Mouse (Mus musculus): ENCODE data around the gene Zkscan8.
"Not testable (repeated sequence)": the region's sequence is repeated elsewhere in the genome, so short reads cannot be mapped to it uniquely, and the experiment has no call there.

The Zkscan8 gene

DNA sequence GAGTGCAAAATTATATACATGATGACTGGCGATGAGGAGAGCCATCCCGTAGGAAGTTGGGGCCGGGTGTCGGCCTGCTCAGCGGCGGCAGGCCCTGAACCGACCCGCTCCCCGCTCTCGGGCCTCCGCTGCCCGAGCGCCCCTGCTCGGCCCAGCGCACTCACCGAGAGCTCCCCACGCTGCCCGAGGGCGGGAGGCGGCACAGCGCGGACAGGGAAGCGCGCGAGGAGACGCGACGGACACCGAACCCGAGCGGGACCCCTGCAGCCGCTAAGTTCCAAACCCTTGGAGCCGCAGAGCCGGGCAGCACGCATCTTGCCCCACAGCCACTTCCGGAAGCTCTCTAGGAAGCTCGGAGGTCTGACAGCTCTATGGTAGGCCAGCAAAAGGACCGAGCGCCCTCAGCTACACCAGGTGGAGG lies at the start of gene Zkscan8:
Zkscan8 (minus strand) TSS at position 340 of the 421 bp plus-strand sequence.
- peak; percentile 81 for DNase-seq (ENCODE audit: low spot score)

DNA sequence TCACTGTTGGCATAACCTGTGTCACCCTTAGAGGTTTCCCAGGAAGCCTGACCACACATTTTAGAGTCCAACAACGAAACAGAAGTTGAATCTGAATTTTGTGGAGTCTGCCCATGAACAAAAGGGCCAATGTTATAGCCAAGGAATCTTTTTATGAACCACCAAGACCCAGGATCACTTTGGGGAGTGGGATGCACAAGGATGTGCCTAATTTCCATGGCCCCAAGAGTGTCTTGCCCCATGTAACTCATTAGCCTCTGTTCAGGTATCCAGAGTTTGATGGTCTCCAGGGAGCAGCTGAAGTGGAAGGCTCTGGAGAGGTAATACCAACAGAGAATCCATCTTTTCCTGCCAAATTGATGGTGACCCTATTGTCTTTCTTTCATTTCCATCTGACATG lies 28.9 kb upstream of the Zkscan8 start, which contains the start of gene Olfr1535:
Olfr1535 (minus strand) TSS at position 101 of the 400 bp plus-strand sequence.
- DNase-seq (ENCODE audit: low spot score), result no peak

DNA sequence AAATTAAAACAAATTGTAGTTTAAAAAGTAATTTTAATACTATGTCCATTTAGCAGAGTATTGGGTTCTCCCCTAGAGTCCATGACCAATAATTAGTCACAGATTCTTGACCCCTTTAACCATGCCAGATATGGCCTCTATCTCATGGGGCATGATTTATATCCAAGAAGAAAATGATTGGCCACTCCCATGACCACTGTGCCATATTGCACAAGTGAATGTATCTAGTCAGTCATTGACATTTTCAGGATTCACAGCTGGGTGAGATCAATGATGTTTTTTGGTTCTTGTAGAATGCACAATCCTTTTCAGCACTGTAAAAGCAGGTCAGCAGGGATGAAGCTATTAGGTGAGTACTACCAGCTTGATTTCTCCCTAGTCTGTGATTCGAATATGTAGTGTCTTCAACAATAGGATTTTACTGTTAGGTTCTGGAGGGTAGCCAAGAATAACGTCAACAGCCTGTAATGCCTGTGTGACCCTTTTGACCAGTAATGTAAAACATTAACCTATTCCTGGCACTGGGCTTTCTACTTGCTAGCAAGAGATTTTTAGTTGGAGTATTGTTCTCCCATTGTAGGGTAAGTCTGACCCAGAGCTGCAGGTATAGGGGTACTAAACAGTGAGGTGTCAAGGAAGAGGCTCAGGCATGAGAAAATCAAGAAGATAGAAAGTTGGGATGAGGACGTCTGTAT lies 19.6 kb upstream of the Zkscan8 start:
- DNase-seq (ENCODE audit: low spot score), result no peak

DNA sequence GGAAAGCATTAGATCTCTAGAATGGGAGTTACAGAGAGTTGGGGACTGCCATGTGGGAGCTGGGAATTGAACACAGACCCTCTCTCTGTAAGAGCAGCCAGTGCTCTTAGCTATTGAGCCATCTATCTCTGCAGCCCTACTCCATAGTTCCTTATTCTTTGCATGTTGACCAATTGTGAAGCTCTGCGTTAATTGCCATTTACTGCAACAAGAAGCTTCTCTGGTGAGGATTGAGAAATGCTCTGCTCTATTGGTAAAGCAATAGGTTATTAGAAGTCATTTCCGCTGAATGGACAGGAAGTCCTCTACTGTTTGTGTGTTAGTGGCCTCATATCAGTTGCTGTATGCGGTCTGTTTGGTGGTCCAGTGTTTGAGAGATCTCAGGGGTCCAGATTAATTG lies 18.6 kb upstream of the Zkscan8 start:
- DNase-seq (ENCODE audit: low spot score), result no peak

DNA sequence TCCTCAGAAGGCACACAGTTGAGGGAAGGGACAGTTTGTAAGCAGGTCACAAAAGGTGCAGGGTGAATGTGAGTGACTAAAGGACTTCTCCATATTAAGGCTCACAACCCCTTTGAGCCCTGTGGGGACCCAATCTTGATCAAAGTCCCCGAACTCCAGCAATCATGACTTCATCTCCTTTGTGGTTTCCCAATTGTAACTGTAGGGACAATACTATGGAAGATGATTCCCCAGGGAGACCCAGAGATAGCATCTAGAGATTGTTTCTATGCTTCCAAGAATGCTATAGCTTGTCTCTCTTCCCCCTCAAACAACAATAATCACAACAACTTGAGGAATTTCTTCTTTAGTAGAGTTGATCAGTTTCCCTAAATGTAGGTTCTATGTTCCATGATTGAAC lies 11.8 kb upstream of the Zkscan8 start, which contains the start of gene Olfr1366:
Olfr1366 (minus strand) TSS at position 101 of the 400 bp plus-strand sequence.
- DNase-seq (ENCODE audit: low spot score), result no peak

DNA sequence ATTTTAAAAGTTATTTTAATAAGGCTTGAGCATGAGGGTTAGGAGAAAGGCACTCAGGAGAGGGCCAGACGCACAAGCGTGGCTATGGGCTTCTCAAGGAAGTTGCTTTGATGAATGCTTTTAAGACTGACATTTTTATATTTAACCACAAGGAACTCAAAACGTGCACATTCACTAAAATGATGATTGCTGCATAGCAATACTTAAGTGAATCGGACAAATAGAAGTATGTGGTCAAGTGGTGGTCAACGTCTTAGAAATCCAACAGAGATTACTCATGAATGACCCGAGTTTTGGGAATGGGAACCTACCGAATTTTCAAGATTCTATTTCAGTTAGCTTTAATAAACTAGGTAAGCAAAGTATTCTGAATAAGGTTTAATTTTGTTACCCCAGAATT lies 784 bp downstream of the Zkscan8 start:
- DNase-seq (ENCODE audit: low spot score), result peak; percentile 13

DNA sequence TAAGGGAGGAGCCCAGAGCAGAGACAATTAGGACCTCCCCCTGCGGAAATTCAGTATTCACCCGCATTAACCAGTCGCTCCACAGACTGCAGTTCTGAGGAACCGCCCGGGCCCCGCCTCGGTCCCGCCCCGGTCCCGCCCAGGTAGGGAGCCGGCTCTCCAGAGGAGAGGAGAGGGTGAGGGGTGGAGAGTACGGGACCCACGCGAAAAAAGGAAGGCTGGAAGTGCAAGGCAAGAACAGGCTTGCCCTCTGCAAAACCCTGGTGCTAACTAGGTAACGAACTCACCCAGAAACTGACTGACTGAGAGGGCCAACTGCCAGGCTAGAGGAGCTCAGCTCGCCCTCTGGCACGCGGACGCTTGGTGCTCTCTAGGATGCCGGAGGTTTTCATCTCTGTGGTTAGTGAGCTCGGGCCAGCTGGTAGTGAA lies 24.7 kb downstream of the Zkscan8 start:
- peak; percentile 88 for DNase-seq (ENCODE audit: low spot score)

DNA sequence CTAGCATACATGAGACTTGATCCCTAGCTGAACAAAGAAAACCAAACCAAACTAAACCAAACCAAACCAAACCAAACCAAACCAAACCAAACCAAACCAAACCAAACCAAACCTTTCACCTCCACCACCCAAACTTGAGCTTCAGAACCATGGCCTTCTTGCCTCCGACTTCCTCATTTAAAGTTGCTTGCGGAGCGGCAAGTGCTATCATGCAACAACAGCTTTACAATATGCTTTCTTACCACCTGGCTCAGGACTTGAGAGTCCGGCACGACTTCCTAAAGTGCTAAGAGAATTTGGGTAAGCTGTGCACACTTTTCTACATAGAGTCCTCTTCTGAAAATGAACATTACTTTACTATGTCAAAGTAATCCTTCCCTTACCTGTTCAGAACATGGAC lies 28.6 kb downstream of the Zkscan8 start:
- no peak for DNase-seq (ENCODE audit: low spot score)

DNA sequence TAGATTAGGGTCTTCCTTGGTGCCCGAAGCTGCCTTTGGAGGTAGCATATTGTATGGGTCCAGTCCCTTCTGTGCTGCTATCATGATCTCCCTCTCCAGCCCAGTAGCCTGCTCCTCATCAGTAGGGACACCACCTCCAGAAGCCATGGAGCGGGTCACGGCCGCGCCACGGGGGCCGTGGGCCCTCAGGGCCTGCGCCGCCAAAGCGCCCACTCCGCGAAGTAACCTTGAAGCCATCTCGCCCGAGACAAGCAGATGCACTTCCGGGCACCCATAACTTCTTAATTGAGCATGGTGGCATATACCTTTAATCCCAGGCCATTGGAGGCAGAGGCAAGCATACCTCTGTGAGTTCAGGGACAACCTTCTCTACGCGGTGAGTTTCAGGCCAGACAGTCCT lies 29.7 kb downstream of the Zkscan8 start, which contains the start of gene Gm11273:
Gm11273 (minus strand) TSS at position 237 of the 400 bp plus-strand sequence.
- not testable (repeated sequence) for DNase-seq (ENCODE audit: low spot score)

DNA sequence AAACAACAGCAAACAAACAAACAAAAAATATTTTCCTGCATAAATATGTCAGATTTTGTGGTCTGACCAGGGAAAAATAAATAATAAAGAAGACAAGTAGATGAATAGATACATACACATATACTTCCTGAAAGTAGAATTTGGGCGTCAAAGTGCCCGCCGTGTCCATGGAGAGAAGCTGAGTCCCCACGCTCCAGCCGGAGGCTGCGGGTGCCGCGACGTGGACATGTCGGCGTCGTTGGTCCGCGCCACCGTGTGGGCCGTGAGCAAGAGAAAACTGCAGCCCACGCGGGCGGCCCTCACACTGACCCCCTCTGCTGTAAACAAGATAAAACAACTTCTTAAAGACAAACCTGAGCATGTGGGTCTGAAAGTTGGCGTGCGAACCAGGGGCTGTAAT lies 35.8 kb downstream of the Zkscan8 start, which contains the start of gene AK157302:
AK157302 (plus strand) TSS at position 144 of the 400 bp plus-strand sequence.
- DNase-seq (ENCODE audit: low spot score), result no peak

DNA sequence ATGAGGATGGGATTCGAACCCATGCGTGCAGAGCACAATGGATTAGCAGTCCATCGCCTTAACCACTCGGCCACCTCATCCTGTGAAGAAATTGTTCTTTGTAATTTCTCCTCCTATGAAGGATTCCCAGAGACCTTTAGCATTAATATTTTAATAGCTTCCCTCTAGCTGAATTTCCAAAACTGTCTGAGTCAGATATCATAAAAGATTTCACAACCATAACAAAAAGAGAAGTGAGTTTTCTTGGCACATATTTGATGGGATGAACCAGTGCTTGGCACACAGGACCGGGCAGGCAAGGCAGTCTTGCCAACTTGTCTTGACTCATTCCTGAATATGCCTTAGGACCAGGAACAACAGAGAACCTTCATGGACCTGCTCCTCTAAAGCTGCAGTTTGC lies 38.1 kb downstream of the Zkscan8 start:
- DNase-seq (ENCODE audit: low spot score), result no peak

DNA sequence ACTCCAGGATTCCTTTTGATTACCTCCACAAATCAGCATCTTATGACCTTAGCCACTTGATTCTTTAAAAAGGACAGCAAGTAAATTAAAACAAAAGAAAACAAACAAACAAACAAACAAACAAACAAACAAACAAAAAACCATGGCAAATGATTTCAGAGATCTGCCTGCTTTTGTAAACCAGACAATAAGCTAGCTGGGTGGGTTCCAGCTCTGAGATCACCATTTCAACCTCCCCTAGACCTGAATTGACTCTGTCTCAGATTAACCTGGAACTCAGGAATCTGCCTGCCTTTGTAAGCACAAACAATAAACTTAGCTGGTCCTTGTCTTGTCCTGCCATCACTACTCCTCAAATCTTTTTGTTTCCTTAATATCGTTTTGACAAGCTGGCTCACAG lies 44.0 kb downstream of the Zkscan8 start:
- DNase-seq (ENCODE audit: low spot score), result no peak

DNA sequence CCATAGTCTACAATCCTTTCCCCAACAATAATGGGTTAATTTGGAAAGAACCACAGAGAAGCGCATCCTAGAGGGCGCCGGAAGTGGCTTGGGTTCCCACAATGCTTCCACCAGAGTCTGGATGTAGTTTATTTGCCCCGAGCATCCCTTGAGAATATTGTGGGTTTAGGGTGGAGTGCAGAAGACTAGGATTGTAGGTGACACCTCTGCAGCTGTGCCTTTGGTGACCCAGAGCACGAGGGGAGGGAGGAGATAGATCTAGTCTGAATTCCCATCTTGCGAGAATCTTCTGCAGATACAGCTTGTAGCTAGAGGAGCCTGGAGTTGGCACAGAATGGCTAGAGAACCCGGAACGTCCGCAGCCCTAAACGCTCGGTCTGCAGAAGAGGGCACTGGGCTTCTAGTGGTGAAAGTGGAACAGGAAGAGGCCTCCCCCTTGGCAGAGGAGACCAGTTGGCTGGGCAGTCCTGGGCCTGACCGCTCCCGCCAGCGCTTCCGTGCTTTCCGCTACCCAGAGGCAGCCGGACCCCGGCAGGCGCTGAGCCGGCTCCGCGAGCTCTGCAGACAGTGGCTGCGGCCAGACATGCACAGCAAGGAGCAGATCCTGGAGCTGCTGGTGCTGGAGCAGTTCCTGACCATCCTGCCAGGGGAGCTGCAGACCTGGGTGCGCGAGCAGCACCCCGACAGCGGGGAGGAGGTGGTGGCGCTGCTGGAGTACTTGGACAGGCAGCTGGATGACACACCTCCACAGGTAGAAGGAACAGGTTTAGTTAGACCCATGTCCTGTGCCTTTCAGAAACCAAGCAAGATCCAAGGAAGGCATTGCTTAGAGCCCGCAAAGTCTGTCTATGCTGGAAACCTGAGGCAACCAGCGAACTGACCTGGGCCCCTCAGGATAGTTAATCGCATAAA lies 51.9 kb downstream of the Zkscan8 start, which contains the start of the genes Zkscan4 and Gm10065:
Zkscan4 (plus strand) TSS at position 149 of the 912 bp plus-strand sequence.
Gm10065 (minus strand) TSS at position 683 of the 912 bp plus-strand sequence.
- not testable (repeated sequence) for DNase-seq (ENCODE audit: low spot score)

DNA sequence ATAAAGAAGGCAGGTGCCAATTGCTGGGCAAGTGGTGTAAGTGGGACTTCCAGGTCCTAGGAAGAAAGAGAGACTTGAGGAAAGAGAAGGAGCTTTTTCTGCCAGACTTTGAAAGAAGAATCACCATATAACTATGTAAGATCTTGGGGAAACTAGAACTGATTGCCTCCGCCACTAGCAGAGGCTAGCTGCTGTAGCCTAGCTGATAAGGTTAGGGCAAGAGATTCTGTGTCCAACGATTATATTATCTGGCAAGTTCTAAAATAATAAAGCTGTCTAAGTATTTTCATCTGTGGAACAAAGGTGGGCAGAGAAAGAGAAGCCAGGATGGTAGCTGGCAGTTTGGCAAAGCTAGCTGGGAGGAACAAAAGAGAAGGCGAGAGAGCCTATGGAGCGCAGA lies 58.5 kb downstream of the Zkscan8 start:
- DNase-seq (ENCODE audit: low spot score), result peak; percentile 49

DNA sequence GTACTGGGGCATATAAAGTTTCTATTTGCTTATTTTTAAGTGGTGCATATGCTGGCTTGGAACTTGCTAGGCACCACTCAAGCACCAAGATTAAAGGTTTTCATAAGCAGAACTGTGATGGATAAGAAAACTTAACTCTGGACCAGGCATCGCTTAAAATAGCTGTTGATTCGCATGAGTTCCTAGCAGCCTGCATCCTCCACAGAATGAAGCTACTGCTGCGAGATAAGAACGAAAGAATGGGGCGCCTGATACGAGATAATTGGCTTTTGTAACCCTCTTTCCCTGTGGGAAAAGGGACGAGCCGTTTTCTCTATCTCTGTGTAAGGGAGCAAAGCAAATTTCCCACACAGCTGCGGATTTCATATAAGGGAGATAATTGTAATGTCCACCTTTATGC lies 61.8 kb downstream of the Zkscan8 start:
- DNase-seq (ENCODE audit: low spot score), result no peak

DNA sequence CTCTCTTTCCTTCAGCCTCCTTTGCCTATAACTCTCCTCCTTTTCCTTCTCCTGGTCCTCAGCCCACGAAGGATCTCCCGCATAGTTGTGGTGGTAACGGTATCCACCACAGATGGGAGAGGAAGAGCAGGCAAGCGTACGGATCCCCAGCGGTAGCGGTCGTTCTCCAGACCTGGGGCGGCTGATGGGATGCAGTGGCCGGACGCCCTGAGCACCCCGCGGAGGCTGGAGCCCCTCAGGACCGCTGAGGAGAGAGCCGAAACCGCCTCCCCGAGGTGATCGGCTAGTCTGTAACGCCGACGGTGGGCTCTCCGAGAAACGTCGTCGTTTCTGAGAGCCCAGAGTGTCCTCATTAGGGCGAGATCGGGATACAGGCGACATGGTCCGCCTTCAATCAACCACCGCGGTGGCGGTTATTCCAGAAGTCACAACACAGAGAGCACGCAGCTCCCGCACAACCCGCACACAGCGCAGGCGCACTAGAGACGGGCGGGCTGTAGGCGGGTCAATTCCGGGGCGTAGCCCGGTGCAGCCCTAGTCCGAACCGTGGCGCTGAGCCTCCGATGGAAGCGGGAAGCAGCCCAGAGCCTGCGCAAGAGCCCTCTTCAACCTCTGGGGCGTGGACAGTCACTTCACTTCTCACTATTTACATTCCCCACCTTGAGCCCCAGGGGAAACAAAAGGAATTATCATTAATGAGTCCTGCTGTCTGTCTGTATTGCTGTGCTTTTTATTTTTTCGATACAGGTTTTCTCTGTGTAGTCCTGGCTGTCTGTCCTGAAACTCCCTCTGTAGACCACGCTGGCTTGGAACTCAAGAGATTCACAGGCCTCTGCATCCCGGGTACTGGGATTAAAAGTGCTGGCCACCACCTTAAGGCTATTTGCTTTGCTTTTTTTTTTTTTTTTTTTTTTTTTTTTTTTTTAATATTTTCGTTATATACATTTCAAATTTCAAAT lies 62.6 kb downstream of the Zkscan8 start, which contains the start of gene Nkapl:
Nkapl (minus strand) TSS at position 449 of the 959 bp plus-strand sequence.
- DNase-seq (ENCODE audit: low spot score), result peak; percentile 92

DNA sequence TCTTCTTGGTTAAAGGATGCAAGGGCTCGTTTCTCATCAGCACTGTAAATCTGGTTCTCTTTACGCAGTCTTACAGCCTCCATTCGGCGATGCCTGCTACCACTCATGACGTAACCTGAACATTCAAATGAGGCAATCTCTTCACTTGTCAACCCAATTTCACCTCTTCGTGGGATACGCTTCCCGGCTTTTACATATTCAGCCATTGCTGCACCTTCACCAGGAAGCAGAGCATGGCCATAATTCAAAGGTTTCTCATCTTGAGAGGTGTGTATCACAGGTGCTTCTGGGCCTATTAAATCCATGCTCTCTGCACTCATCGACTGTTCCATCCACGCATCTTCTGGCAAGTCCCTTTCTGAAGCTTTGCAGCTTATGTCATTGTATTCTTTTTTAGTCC lies 63.6 kb downstream of the Zkscan8 start:
- DNase-seq (ENCODE audit: low spot score), result no peak

Measured in c-Kit-positive CD71-positive TER-119-positive erythroid progenitor cells, embryonic 14.5 days (primary cell).